Mouse (Mus musculus) cerebellum, adult 2 months (tissue): Measurements from ENCODE around the gene Cyp1a1.

ENCODE experiments used
- CTCF ChIP-seq: fragments of 200-500 bp; IDR thresholded peaks from 2 replicates; pipeline ENCODE4 v1.5.1; 2011; ENCODE audit warnings: low read depth, mild to moderate bottlenecking, control low read depth, low read length, moderate library complexity, borderline replicate concordance; ENCODE audit not compliant: insufficient read depth
- POLR2A ChIP-seq: fragments of 200-500 bp; IDR thresholded peaks from 2 replicates; pipeline ENCODE4 v1.6.1; 2011; ENCODE audit warnings: low read length, control low read depth, borderline replicate concordance; ENCODE audit not compliant: insufficient read depth

GRCm38 (mm10) chr9:57688606-57689005, 878 bp downstream of the Cyp1a1 start:
- no peak for TF ChIP-seq CTCF
- no peak for TF ChIP-seq POLR2A
